Mouse (Mus musculus) heart, postnatal 0 days (tissue): ENCODE results near the gene Lamb3. TPM values are rescaled to one million over a fixed set of nuclear protein-coding genes. Genes with fewer than 3 reads are reported as not detected.

Experiments
- ATAC-seq: fragments of 200-750 bp; cut with Nextera tagmentation; 2 replicates; pipeline ENCODE4 v1.8.0; 2017; ENCODE audit warnings: low read depth, moderate number of reproducible peaks, moderate library complexity; ENCODE audit not compliant: insufficient read depth
- DNase-seq: peaks from one replicate; pipeline ENCODE4 v3.0.0-alpha.2; 2016; ENCODE audit warnings: low spot score
- H3K27ac ChIP-seq: fragments of 300-500 bp; sonication (generic); 2 replicates; pipeline ENCODE4 v1.5.1; 2014; ENCODE audit warnings: low read depth, mild to moderate bottlenecking
- H3K27me3 ChIP-seq: fragments of 300-500 bp; sonication (generic); 2 replicates; pipeline ENCODE4 v1.6.1; 2014; ENCODE audit warnings: low read length, mixed read lengths; ENCODE audit not compliant: control insufficient read depth, insufficient read depth
- H3K36me3 ChIP-seq: fragments of 300-500 bp; sonication (generic); replicated peaks from 2 replicates; pipeline ENCODE4 v1.6.1; 2014; ENCODE audit warnings: low read length, mixed read lengths; ENCODE audit not compliant: control insufficient read depth, insufficient read depth
- H3K4me1 ChIP-seq: fragments of 300-500 bp; sonication (generic); 2 replicates; pipeline ENCODE4 v1.6.1; 2014; ENCODE audit warnings: antibody characterized with exemption; ENCODE audit not compliant: control insufficient read depth, insufficient read depth
- H3K4me2 ChIP-seq: fragments of 300-500 bp; sonication (generic); 2 replicates; pipeline ENCODE4 v1.6.1; 2014; ENCODE audit warnings: low read depth, mild to moderate bottlenecking, low read length, moderate library complexity
- H3K4me3 ChIP-seq: fragments of 300-500 bp; sonication (generic); 2 replicates; pipeline ENCODE4 v1.5.1; 2014; ENCODE audit warnings: low read depth, low read length
- H3K9ac ChIP-seq: fragments of 300-500 bp; sonication (generic); replicated peaks from 2 replicates; pipeline ENCODE4 v1.6.1; 2014; ENCODE audit warnings: low read depth, low read length, mixed read lengths
- H3K9me3 ChIP-seq: fragments of 300-500 bp; sonication (generic); replicated peaks from 2 replicates; pipeline ENCODE4 v1.6.1; 2016; ENCODE audit warnings: low read length; ENCODE audit not compliant: control insufficient read depth
- CTCF ChIP-seq: IDR thresholded peaks from 2 replicates; pipeline ENCODE4 v1.5.1; 2016; ENCODE audit warnings: antibody characterized with exemption, control low read depth, low read depth
- EP300 ChIP-seq: IDR thresholded peaks from 2 replicates; pipeline ENCODE4 v1.6.1; 2016; ENCODE audit warnings: antibody characterized with exemption, low read depth
- WGBS: fragments of 180-500 bp; shearing (Covaris S2); extraction: QIAGEN DNeasy Blood & Tissue Kit; methylation state at CpG from one replicate; pipeline ENCODE4 v1.1.7; 2014; 5-methylcytosine and 5-hydroxymethylcytosine counted together
- polyA plus RNA-seq: library from polyadenylated mRNA; unstranded; fragments of >200 nt; fragmentation: Nextera tagmentation; extraction: Ambion mirVana; gene quantifications from 2 replicates; pipeline ENCODE4 v1.2.1, GENCODE M21; 2015
- total RNA-seq: library from RNA; depleted of rRNA; stranded (reverse); fragments of >200 nt; gene quantifications from 2 replicates; pipeline ENCODE4 v1.2.3, GENCODE M21; 2014; ENCODE audit warnings: low replicate concordance

The Lamb3 gene
- total and polyA plus RNA-seq, 2 experiments from 2014 or later = 8.1 to 9.8 TPM

DNA sequence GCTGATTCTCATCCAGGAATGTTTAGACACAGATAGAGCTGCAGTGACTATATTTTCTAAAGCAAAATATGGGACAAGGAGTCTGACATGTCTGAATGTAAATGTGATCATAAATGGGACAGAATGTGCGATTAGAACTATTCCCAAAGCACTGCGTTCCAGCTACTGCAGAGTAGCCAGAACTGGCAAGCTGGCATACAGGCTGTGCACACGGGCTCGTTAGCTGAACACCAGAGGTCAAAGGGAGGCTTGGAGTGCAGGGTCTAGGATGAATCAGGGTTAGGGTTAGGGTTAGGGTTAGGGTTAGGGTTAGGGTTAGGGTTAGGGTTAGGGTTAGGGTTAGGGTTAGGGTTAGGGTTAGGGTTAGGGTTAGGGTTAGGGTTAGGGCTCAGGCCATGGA, 20.0 kb downstream of the Lamb3 start:
- H3K4me2 ChIP-seq = no peak overlapping the region
- no peaks in the 10 kb centered on the region for H3K36me3 ChIP-seq
- no peak overlapping the region for H3K27ac ChIP-seq
- no peak for DNase-seq
- H3K9ac ChIP-seq = no peak overlapping the region
- 91% methylated on average over 4 of the region's 4 CpGs for WGBS
- no peaks in the 10 kb centered on the region for H3K27me3 ChIP-seq
- no peak for ATAC-seq
- no peaks in the 10 kb centered on the region for H3K9me3 ChIP-seq
- TF ChIP-seq CTCF = no peak
- no peak overlapping the region for H3K4me3 ChIP-seq
- H3K4me1 ChIP-seq = 0 out of 2 replicates have a peak, but pooled peaks cover 4% of the 10 kb centered on the region

DNA sequence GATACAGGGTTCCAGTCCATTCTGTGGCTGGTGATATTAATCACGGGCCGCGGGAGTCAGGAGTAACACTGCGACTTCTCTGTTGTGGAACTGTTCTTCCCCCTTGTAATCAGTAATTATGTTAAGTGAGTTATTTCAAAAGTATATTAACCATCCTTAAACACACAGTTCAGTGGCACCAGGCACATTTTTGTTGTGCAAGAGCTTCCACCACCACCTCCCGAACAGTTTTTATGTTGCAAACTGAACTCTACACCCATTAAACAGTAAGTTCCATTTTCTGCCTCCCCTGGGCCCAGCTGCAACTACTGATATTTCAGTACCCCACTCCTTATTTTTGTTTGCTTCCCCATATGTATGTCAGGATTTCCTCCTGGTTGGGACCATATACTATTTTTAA, 22.1 kb downstream of the Lamb3 start:
- H3K4me3 ChIP-seq = no peak overlapping the region
- no peak overlapping the region for H3K9ac ChIP-seq
- ATAC-seq (no peak), DNase-seq (no peak)
- 0 out of 2 replicates have a peak, but pooled peaks cover 4% of the 10 kb centered on the region for H3K4me1 ChIP-seq
- no peak overlapping the region for H3K4me2 ChIP-seq
- no peaks in the 10 kb centered on the region for H3K27me3 ChIP-seq
- H3K9me3 ChIP-seq = no peaks in the 10 kb centered on the region
- no peak overlapping the region for H3K27ac ChIP-seq
- no peaks in the 10 kb centered on the region for H3K36me3 ChIP-seq
- TF ChIP-seq EP300 (no peak), CTCF (no peak)
- WGBS = 90% methylated on average over 5 of the region's 5 CpGs

DNA sequence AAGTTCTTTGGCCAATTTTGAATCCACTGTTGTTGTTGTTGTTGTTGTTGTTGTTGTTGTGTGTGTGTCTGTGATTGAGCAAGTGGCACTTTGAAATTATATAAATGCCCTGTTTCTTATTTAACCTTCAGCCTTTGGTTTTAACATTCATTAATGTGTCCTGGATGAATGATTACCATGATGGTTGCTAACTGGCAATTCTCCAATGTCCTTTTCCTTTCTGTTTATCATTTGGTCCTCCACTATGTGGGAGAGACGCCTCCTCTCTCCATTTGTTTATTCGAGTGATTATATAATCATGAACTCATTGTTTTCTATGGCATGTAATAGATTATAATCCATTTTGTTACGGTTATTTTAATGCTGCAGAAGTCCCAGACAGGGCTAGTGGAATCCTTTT, 23.0 kb downstream of the Lamb3 start:
- H3K9me3 ChIP-seq = no peaks in the 10 kb centered on the region
- ATAC-seq = no peak

DNA sequence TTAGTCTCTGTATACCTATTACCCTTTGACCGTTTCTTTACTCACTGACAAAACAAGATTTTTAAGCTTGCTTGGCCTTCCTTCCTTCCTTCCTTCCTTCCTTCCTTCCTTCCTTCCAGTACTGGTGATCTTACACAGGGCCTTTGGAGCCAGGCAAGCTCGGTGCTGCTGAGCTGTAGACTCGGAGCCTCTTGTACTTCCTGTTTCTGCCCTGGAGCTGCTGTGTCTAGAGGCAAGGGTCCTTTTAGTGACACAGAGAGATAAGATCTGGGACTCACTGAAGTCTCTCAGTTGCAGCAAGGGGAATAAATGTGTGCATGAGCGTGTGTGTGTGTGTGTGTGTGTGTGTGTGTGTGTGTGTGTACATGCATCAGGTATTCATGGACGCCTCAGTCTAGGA, 23.4 kb downstream of the Lamb3 start:
- Histone ChIP-seq H3K4me1 (0 out of 2 replicates have a peak, but pooled peaks cover 4% of the 10 kb centered on the region), H3K27ac (no peak overlapping the region), H3K9me3 (no peaks in the 10 kb centered on the region), H3K36me3 (no peaks in the 10 kb centered on the region), H3K4me2 (no peak overlapping the region), H3K4me3 (no peak overlapping the region), H3K9ac (no peak overlapping the region), H3K27me3 (no peaks in the 10 kb centered on the region)
- ATAC-seq (no peak), DNase-seq (no peak)
- WGBS = 47% methylated on average over 5 of the region's 5 CpGs
- TF ChIP-seq CTCF (no peak), EP300 (no peak)

More for the DNA sequence above, 23.0 kb downstream of the Lamb3 start:
- 67% methylated on average over 3 of the region's 3 CpGs for WGBS
- Histone ChIP-seq H3K4me3 (no peak overlapping the region), H3K4me1 (0 out of 2 replicates have a peak, but pooled peaks cover 4% of the 10 kb centered on the region), H3K36me3 (no peaks in the 10 kb centered on the region), H3K27me3 (no peaks in the 10 kb centered on the region), H3K9ac (no peak overlapping the region), H3K27ac (no peak overlapping the region), H3K4me2 (no peak overlapping the region)
- no peak for DNase-seq
- no peak for TF ChIP-seq EP300

DNA sequence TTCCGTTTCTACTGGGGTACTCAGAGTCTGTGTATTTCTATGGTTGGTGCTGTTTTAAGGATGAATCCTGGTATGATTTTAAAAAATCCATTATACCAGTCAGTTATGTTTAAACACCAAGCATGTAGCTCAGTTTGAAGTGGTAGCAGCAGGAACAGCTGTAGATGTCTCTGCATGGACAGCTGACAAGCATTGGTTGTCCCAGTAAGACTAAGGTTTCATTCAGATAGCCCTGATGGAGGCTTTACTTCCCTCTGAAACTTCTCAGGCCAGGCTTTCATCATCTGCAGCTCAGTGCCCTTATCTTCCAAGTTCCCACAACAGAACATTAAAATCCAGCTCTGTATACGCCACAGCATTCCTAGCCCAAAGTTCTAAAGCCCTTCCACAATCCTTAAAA, 25.2 kb downstream of the Lamb3 start:
- TF ChIP-seq EP300 (no peak), CTCF (no peak)
- no peak overlapping the region for H3K9ac ChIP-seq
- no peaks in the 10 kb centered on the region for H3K4me1 ChIP-seq
- H3K36me3 ChIP-seq = no peaks in the 10 kb centered on the region
- no peak overlapping the region for H3K4me3 ChIP-seq
- H3K27me3 ChIP-seq = no peaks in the 10 kb centered on the region
- H3K9me3 ChIP-seq = no peaks in the 10 kb centered on the region
- 76% methylated on average over 2 of the region's 2 CpGs for WGBS
- H3K4me2 ChIP-seq = no peak overlapping the region
- H3K27ac ChIP-seq = no peak overlapping the region
- no peak for ATAC-seq
- no peak for DNase-seq

DNA sequence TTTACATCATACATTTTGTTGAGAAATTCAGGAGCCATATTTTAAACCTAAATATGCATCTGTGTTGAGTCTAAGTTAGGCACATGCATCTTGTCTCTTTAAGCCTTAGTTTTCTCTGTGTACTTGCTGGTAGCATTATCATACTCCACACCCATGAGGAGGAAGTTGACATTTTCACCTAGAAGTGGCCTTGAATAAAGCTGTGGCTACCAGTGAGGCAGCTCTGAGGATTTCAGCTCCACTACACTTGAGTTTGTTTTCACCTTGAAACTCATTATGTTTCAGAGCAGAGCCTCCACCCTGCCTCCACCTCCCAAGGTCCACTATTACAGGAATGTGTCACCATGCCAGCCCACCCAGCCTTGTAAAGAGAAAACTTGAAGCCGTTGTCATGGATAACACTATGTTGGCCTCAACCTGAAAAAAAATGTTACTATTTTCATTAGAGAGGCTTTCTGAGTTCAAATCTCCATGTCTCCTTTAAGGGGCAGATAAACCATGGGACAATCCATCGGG, 26.7 kb downstream of the Lamb3 start:
- H3K4me1 ChIP-seq = no peaks in the 10 kb centered on the region
- H3K27ac ChIP-seq = no peak overlapping the region
- H3K9ac ChIP-seq = no peak overlapping the region
- no peaks in the 10 kb centered on the region for H3K27me3 ChIP-seq
- no peak for ATAC-seq
- no peaks in the 10 kb centered on the region for H3K9me3 ChIP-seq
- no peak overlapping the region for H3K4me3 ChIP-seq
- no peaks in the 10 kb centered on the region for H3K36me3 ChIP-seq
- no peak for TF ChIP-seq CTCF
- no peak for TF ChIP-seq EP300
- 81% methylated on average over 2 of the region's 2 CpGs for WGBS
- no peak for DNase-seq
- H3K4me2 ChIP-seq = no peak overlapping the region
